Mouse (Mus musculus): Measurements from ENCODE around the gene Srsf3. TPM values are rescaled to one million over a fixed set of nuclear protein-coding genes. Genes with fewer than 3 reads are reported as not detected.
A peak's percentile ranks its signal among the peaks of the same experiment; 100 is the strongest.

Srsf3 gene
- polyA plus RNA-seq, 1 experiment from 2014 or later: 716 TPM

DNA sequence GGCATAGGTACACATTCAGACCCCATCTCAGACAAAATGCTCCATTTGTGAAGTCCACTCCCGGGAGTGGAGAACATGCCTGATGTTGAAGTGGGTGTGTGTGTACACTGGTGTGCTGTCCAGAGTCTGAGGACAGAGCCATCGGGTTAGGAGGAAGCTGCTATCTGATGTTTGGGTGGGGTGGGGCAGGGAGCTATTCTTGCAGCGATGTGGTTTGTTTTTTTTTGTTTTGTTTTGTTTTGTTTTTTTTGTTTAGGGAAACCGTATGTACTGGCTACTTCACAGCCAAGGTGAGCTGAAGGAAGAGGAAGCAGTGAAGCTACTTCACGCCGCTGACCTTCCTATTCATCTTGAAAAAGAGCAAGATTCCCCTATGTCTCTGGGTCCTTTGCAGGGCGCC lies 25.6 kb upstream of the Srsf3 start:
- no peak for ATAC-seq (ENCODE audit: insufficient read depth)
- H3K4me1 ChIP-seq (ENCODE audit: insufficient read depth): no peaks in the 10 kb centered on the region
- no peaks in the 10 kb centered on the region for H3K36me3 ChIP-seq (ENCODE audit: insufficient read depth)
- no peak for DNase-seq
- H3K27me3 ChIP-seq (ENCODE audit: insufficient read depth, low read length): no peaks in the 10 kb centered on the region
- peak overlapping the region; percentile 93 for H3K9ac ChIP-seq
- no peak for TF ChIP-seq CTCF (IDR thresholded peaks at IDR 0.05; ENCODE audit: low read depth)
- H3K9me3 ChIP-seq (ENCODE audit: low read depth, low read length): no peaks in the 10 kb centered on the region
- peak overlapping the region; percentile 88; the same call in 1 of the 2 replicates for H3K27ac ChIP-seq (ENCODE audit: low read depth)
- WGBS: 4% methylated on average over 7 of the region's 7 CpGs
- peak overlapping the region; percentile 68 for H3K4me2 ChIP-seq
- peak overlapping the region; percentile 94 for H3K4me3 ChIP-seq (ENCODE audit: low read depth, low read length)

DNA sequence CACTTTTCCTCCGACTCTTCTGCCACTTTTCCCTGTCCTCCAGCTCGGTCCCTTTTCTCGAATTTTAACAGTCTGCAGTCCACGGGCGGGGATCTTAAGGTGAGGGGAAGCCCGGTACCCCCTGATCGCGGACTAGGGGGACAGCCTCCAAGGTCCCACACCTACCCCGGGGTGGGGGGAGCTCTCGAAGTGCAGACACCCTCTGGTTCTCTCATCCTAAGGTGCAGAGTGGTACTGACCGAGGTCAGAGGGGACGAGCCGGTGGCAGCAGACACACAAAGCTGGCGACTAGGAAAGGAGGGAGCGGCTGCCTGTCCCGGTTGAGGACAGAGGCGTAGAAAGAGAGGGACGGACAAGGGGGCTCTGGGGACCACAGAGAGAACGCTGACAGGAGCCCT lies 25.2 kb upstream of the Srsf3 start:
- no peak for TF ChIP-seq CTCF (IDR thresholded peaks at IDR 0.05; ENCODE audit: low read depth)
- no peaks in the 10 kb centered on the region for H3K36me3 ChIP-seq (ENCODE audit: insufficient read depth)
- peak overlapping the region; percentile 94 for H3K4me3 ChIP-seq (ENCODE audit: low read depth, low read length)
- H3K4me1 ChIP-seq (ENCODE audit: insufficient read depth): no peaks in the 10 kb centered on the region
- peak overlapping the region; percentile 68 for H3K4me2 ChIP-seq
- WGBS: under 1% methylated on average over 19 of the region's 19 CpGs
- H3K27me3 ChIP-seq (ENCODE audit: insufficient read depth, low read length): no peaks in the 10 kb centered on the region
- H3K9me3 ChIP-seq (ENCODE audit: low read depth, low read length): no peaks in the 10 kb centered on the region
- ATAC-seq (ENCODE audit: insufficient read depth) (no peak; the same call in 1 of the 2 replicates), DNase-seq (no peak)
- H3K9ac ChIP-seq: peak overlapping the region; percentile 93
- H3K27ac ChIP-seq (ENCODE audit: low read depth): peak overlapping the region; percentile 88

DNA sequence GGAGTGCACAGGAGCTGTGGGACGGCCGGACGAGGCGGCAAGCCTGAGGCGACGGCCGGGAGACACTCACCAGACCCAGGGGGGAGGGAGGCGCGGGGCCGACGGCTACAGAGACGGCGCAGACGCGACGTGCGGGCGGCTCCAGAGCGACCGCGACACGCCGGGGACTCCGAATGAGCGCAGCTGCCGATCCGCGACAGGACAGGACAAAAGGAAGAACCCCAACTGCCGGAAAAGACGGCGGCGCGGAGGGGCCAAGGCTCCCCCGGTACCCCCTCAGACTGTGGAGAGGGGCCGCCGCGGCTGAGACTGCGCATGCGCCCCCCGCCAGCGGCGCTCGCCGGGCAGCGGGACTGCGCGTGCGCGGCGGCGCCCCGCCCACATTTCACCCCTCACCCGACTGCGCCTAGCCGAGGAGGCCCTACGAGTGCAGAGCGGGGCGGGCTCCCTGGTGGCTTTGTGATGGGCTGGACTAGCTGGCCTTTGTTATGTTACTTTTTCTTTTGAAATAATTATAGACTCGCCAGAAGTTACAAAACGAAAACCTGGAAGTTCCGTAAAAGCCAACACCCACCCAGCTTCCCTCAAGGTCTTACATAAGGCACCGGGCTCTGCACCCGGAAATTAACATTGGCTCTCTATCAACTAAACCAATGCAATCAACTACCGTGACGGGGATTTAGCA lies 24.6 kb upstream of the Srsf3 start, which contains the start of gene Stk38:
Gene Stk38 (minus strand): TSS at position 355 of the 685 bp plus-strand sequence.
- Histone ChIP-seq H3K4me3 (ENCODE audit: low read depth, low read length) (peak within 1 kb of the TSS; percentile 94), H3K9ac (peak within 1 kb of the TSS; percentile 93), H3K36me3 (ENCODE audit: insufficient read depth) (no peaks in the 10 kb centered on the region), H3K27ac (ENCODE audit: low read depth) (peak within 1 kb of the TSS; percentile 88), H3K4me2 (peak within 1 kb of the TSS; percentile 68), H3K4me1 (ENCODE audit: insufficient read depth) (no peaks in the 10 kb centered on the region), H3K9me3 (ENCODE audit: low read depth, low read length) (no peaks in the 10 kb centered on the region), H3K27me3 (ENCODE audit: insufficient read depth, low read length) (no peaks in the 10 kb centered on the region)
- WGBS: under 1% methylated on average over 60 of the region's 65 CpGs
- DNase-seq (peak; percentile 94), ATAC-seq (ENCODE audit: insufficient read depth) (peak; percentile 95)
- no peak for TF ChIP-seq CTCF (IDR thresholded peaks at IDR 0.05; ENCODE audit: low read depth)

DNA sequence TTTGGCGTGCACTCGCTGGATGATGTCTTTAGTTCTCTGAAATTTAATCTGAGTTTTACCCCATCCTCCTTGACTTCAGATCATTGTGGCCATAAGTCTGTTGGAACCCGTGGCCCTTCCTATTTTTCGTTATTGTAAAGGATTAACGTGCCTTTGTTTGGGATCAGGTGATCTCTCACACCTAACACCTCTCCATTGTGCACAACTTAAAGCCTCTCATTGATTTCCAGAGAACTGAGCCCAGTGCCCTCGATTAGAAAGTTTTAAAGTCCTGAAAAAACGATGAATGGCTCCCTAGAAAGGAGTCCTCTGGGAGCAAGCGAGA lies 24.1 kb upstream of the Srsf3 start:
- Histone ChIP-seq H3K27me3 (ENCODE audit: insufficient read depth, low read length) (no peaks in the 10 kb centered on the region), H3K4me2 (peak overlapping the region; percentile 68), H3K36me3 (ENCODE audit: insufficient read depth) (no peaks in the 10 kb centered on the region), H3K4me1 (ENCODE audit: insufficient read depth) (no peaks in the 10 kb centered on the region), H3K9ac (peak overlapping the region; percentile 93), H3K9me3 (ENCODE audit: low read depth, low read length) (no peaks in the 10 kb centered on the region), H3K27ac (ENCODE audit: low read depth) (peak overlapping the region; percentile 88), H3K4me3 (ENCODE audit: low read depth, low read length) (peak overlapping the region; percentile 94)
- ATAC-seq (ENCODE audit: insufficient read depth): 0 out of 2 replicates have a peak, but pooled peaks have one; percentile 15
- TF ChIP-seq CTCF (IDR thresholded peaks at IDR 0.05; ENCODE audit: low read depth): no peak
- no peak for DNase-seq
- WGBS: 19% methylated on average over 8 of the region's 8 CpGs

DNA sequence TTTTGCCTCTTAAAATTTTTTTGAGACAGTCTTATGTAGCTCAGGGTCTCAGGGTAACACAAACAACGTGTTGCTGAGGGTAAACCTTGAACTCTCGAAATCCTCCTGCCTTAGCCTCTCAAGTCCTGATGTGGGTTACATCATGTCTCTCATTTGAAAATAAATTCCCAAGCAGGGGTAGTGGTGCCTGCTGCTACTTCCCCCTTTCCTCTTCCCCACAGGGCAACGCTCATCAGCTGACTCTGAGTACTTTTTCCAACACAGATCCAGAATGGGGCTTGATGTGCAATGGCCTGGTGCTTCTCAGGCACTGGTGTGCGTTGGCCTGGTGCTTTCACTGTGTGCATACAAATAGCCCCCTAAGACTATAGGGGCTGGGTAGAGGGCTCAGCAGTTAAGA lies 23.2 kb upstream of the Srsf3 start:
- TF ChIP-seq CTCF (IDR thresholded peaks at IDR 0.05; ENCODE audit: low read depth): no peak
- H3K9me3 ChIP-seq (ENCODE audit: low read depth, low read length): no peaks in the 10 kb centered on the region
- 86% methylated on average over 4 of the region's 4 CpGs for WGBS
- ATAC-seq (ENCODE audit: insufficient read depth) (no peak), DNase-seq (no peak)
- H3K27ac ChIP-seq (ENCODE audit: low read depth): no peak overlapping the region
- no peak overlapping the region for H3K4me3 ChIP-seq (ENCODE audit: low read depth, low read length)
- no peak overlapping the region for H3K9ac ChIP-seq
- H3K4me1 ChIP-seq (ENCODE audit: insufficient read depth): no peaks in the 10 kb centered on the region
- H3K36me3 ChIP-seq (ENCODE audit: insufficient read depth): no peaks in the 10 kb centered on the region
- H3K4me2 ChIP-seq: no peak overlapping the region
- H3K27me3 ChIP-seq (ENCODE audit: insufficient read depth, low read length): no peaks in the 10 kb centered on the region

DNA sequence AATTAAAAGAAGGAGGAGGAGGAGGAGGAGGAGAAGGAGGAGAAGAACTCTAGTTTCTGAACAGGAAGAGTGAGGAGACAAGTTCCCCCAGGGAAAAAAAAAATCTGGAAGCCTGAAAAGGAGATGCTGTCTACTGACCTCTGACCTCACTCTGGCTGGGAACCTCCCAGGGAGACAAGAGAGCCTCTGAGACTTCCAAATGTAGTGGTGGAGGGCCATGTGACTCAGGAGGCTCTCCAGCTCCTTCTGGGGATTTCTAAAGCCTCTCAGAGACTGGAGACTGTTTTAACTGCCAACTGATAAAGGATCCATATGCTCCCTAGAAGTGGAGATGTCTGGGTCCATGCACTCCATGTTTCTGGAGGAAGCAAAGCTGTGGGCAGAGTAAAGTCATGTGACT lies 18.2 kb upstream of the Srsf3 start:
- ATAC-seq (ENCODE audit: insufficient read depth): peak; percentile 83
- Histone ChIP-seq H3K27ac (ENCODE audit: low read depth) (peak overlapping the region; percentile 54), H3K9me3 (ENCODE audit: low read depth, low read length) (no peaks in the 10 kb centered on the region), H3K27me3 (ENCODE audit: insufficient read depth, low read length) (no peaks in the 10 kb centered on the region), H3K4me2 (no peak overlapping the region), H3K4me1 (ENCODE audit: insufficient read depth) (no peaks in the 10 kb centered on the region), H3K36me3 (ENCODE audit: insufficient read depth) (no peaks in the 10 kb centered on the region), H3K4me3 (ENCODE audit: low read depth, low read length) (no peak overlapping the region), H3K9ac (no peak overlapping the region)
- peak; percentile 85 for DNase-seq
- no peak for TF ChIP-seq CTCF (IDR thresholded peaks at IDR 0.05; ENCODE audit: low read depth)

DNA sequence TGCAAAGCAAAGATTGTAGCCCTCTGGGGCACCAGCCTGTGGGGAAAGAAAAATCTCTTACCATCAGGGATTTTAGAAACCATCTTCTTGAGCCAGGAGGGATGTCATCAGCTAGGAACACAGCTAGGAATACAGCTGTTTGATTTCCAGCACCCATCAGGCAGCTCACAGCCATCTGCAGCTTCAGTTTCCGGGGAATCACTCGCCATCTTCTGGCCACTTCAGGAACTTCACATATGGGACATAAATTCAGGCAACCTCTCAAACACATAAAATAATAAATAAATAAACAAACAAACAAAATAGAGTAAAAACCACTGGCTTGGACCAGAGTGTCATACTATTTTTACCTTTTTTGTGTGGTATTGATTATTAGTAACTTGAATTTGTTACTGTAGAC lies 16.8 kb upstream of the Srsf3 start:
- TF ChIP-seq CTCF (IDR thresholded peaks at IDR 0.05; ENCODE audit: low read depth): peak; percentile 57
- H3K36me3 ChIP-seq (ENCODE audit: insufficient read depth): no peaks in the 10 kb centered on the region
- no peak overlapping the region for H3K4me2 ChIP-seq
- DNase-seq (peak; percentile 75), ATAC-seq (ENCODE audit: insufficient read depth) (no peak)
- WGBS: 30% methylated on average over 2 of the region's 2 CpGs
- no peak overlapping the region for H3K9ac ChIP-seq
- H3K9me3 ChIP-seq (ENCODE audit: low read depth, low read length): no peaks in the 10 kb centered on the region
- H3K27me3 ChIP-seq (ENCODE audit: insufficient read depth, low read length): no peaks in the 10 kb centered on the region
- H3K27ac ChIP-seq (ENCODE audit: low read depth): no peak overlapping the region
- no peaks in the 10 kb centered on the region for H3K4me1 ChIP-seq (ENCODE audit: insufficient read depth)
- H3K4me3 ChIP-seq (ENCODE audit: low read depth, low read length): no peak overlapping the region
